Mouse (Mus musculus) bone marrow, adult 2 months (tissue): ENCODE data around the gene Gramd2. TPM values are rescaled to one million over a fixed set of nuclear protein-coding genes. Genes with fewer than 3 reads are reported as not detected.

Experiments used
- H3K27ac ChIP-seq: fragments of 200-500 bp; 2 replicates; pipeline ENCODE4 v1.5.1; 2012; ENCODE audit warnings: low read depth, mild to moderate bottlenecking, control low read depth, inconsistent platforms, low read length; ENCODE audit not compliant: control insufficient read depth, poor library complexity, insufficient read depth
- H3K4me1 ChIP-seq: fragments of 200-500 bp; 2 replicates; pipeline ENCODE4 v1.6.1; 2011; ENCODE audit warnings: low read length; ENCODE audit not compliant: control insufficient read depth, insufficient read depth
- H3K4me3 ChIP-seq: fragments of 200-500 bp; replicated peaks from 2 replicates; pipeline ENCODE3; 2011; ENCODE audit warnings: mild to moderate bottlenecking, low read depth, low read length, control low read depth; ENCODE audit not compliant: control insufficient read depth
- CTCF ChIP-seq: fragments of 200-500 bp; IDR thresholded peaks from 2 replicates; pipeline ENCODE4 v1.5.1; 2011; ENCODE audit warnings: low read length, control low read depth; ENCODE audit not compliant: control insufficient read depth, insufficient read depth
- POLR2A ChIP-seq: fragments of 200-500 bp; IDR thresholded peaks from 2 replicates; pipeline ENCODE4 v1.6.1; 2011; ENCODE audit warnings: low read depth, mild to moderate bottlenecking, control low read depth, low read length, borderline replicate concordance; ENCODE audit not compliant: control insufficient read depth
- WGBS: fragments of 180-500 bp; shearing (Covaris S2); methylation state at CpG from one replicate; pipeline ENCODE4 v1.1.7; 2018; 5-methylcytosine and 5-hydroxymethylcytosine counted together
- polyA plus RNA-seq: library from polyadenylated mRNA; stranded (reverse); fragments of >200 nt; gene quantifications from 2 replicates; pipeline ENCODE4 v1.2.4, GENCODE M21; 2011; ENCODE audit warnings: low replicate concordance; ENCODE audit not compliant: missing spikeins, insufficient read depth, insufficient read length

The Gramd2 gene
- polyA plus RNA-seq, 1 experiment = 2.8 TPM

GRCm38 (mm10) chr9:59656635-59657617, 23.0 kb upstream of the Gramd2 start:
- Histone ChIP-seq H3K27ac (peak overlapping the region; percentile 92), H3K4me1 (peaks cover 9% of the 10 kb centered on the region; the same call in 1 of the 2 replicates), H3K4me3 (peak overlapping the region; percentile 94)
- WGBS = under 1% methylated on average over 65 of the region's 65 CpGs
- TF ChIP-seq CTCF = peak; percentile 33; the same call in 1 of the 2 replicates
- TF ChIP-seq POLR2A = no peak

GRCm38 (mm10) chr9:59658146-59658545, 21.8 kb upstream of the Gramd2 start:
- Histone ChIP-seq H3K27ac (peak overlapping the region; percentile 28; the same call in 1 of the 2 replicates), H3K4me3 (peak overlapping the region; percentile 35), H3K4me1 (peaks cover 9% of the 10 kb centered on the region; the same call in 1 of the 2 replicates)
- TF ChIP-seq CTCF = no peak
- no peak for TF ChIP-seq POLR2A
- WGBS = 26% methylated on average over 4 of the region's 4 CpGs

GRCm38 (mm10) chr9:59659036-59660026, 20.6 kb upstream of the Gramd2 start:
- peak overlapping the region; percentile 43; the same call in 1 of the 2 replicates for H3K27ac ChIP-seq

GRCm38 (mm10) chr9:59660421-59660820, 19.5 kb upstream of the Gramd2 start:
- TF ChIP-seq POLR2A = no peak
- no peak for TF ChIP-seq CTCF
- Histone ChIP-seq H3K4me3 (peak overlapping the region; percentile 40), H3K4me1 (peaks cover 4% of the 10 kb centered on the region; the same call in 1 of the 2 replicates), H3K27ac (peak overlapping the region; percentile 49)
- WGBS = 16% methylated on average over 10 of the region's 10 CpGs

More at GRCm38 (mm10) chr9:59659036-59660026, 20.6 kb upstream of the Gramd2 start:
- H3K4me1 ChIP-seq = peaks cover 6% of the 10 kb centered on the region; the same call in 1 of the 2 replicates
- WGBS = 11% methylated on average over 14 of the region's 14 CpGs
- peak overlapping the region; percentile 55 for H3K4me3 ChIP-seq
- TF ChIP-seq CTCF (peak; percentile 71), POLR2A (no peak)

GRCm38 (mm10) chr9:59661298-59661975, 18.5 kb upstream of the Gramd2 start:
- H3K4me3 ChIP-seq = no peak overlapping the region
- 50% methylated on average over 6 of the region's 6 CpGs for WGBS
- H3K27ac ChIP-seq = no peak overlapping the region
- TF ChIP-seq POLR2A (no peak), CTCF (no peak)
- H3K4me1 ChIP-seq = peaks cover 4% of the 10 kb centered on the region; the same call in 1 of the 2 replicates

GRCm38 (mm10) chr9:59663226-59663625, 16.7 kb upstream of the Gramd2 start:
- WGBS = 86% methylated on average over 7 of the region's 7 CpGs
- Histone ChIP-seq H3K4me1 (peaks cover 4% of the 10 kb centered on the region; the same call in 1 of the 2 replicates), H3K27ac (no peak overlapping the region), H3K4me3 (no peak overlapping the region)
- TF ChIP-seq CTCF (no peak), POLR2A (no peak)

- 81% methylated on average over 3 of the region's 3 CpGs for WGBS
- Histone ChIP-seq H3K27ac (no peak overlapping the region), H3K4me1 (peaks cover 4% of the 10 kb centered on the region; the same call in 1 of the 2 replicates), H3K4me3 (no peak overlapping the region)
- no peak for TF ChIP-seq POLR2A
- no peak for TF ChIP-seq CTCF
Measured at GRCm38 (mm10) chr9:59663957-59664356, 16.0 kb upstream of the Gramd2 start.
